Mouse (Mus musculus) CH12.LX (cell line): ENCODE results near the gene Ctnnd1. TPM values are rescaled to one million over a fixed set of nuclear protein-coding genes. Genes with fewer than 3 reads are reported as not detected.
A peak's percentile ranks its signal among the peaks of the same experiment; 100 is the strongest.

ENCODE experiments used
- DNase-seq: peaks from one replicate; pipeline ENCODE4 v3.0.0-alpha.2; 2013; ENCODE audit errors: extremely low read depth
- H3K27ac ChIP-seq: 2 replicates; pipeline ENCODE4 v1.5.1; 2012; ENCODE audit warnings: low read depth, mild to moderate bottlenecking, control low read depth, moderate library complexity; ENCODE audit not compliant: insufficient read depth
- H3K27me3 ChIP-seq: replicated peaks from 2 replicates; pipeline ENCODE3; 2012; ENCODE audit warnings: inconsistent platforms
- H3K36me3 ChIP-seq, 2 experiments: replicated peaks in 1 of 2; 2 replicates each; pipeline versions ENCODE3 to v1.6.1; 2012; ENCODE audit warnings: inconsistent platforms in 1 of 2, low read length in 1 of 2, mild to moderate bottlenecking in 1 of 2, mixed read lengths in 1 of 2, moderate library complexity in 1 of 2; ENCODE audit not compliant: control insufficient read depth in 1 of 2, insufficient read depth in 1 of 2
- H3K4me1 ChIP-seq, 2 experiments: 2 replicates each; pipeline ENCODE4 v1.6.1; 2012; ENCODE audit warnings: inconsistent platforms in 1 of 2, moderate library complexity in 1 of 2; ENCODE audit not compliant: insufficient read depth in 2 of 2, control insufficient read depth in 1 of 2
- H3K4me2 ChIP-seq: 2 replicates; pipeline ENCODE4 v1.6.1; 2012; ENCODE audit warnings: low read depth, mild to moderate bottlenecking, control low read depth; ENCODE audit not compliant: poor library complexity, insufficient read depth, severe bottlenecking
- H3K4me3 ChIP-seq, 3 experiments: fragments of 150-350 bp in 1 of 3; sonication (generic) in 1 of 3; replicated peaks in 1 of 3; 2 replicates each; pipeline versions ENCODE3 to v1.5.1; 2011 to 2012; ENCODE audit warnings: low read depth in 2 of 3, low read length in 2 of 3, mild to moderate bottlenecking in 2 of 3, moderate library complexity in 2 of 3, control low read depth in 1 of 3, improper control_type of control experiment in 1 of 3, inconsistent platforms in 1 of 3, mixed read lengths in 1 of 3; ENCODE audit not compliant: poor library complexity in 1 of 3
- H3K79me2 ChIP-seq: replicated peaks from 2 replicates; pipeline ENCODE4 v1.6.1; 2012; ENCODE audit warnings: mild to moderate bottlenecking, moderate library complexity; ENCODE audit not compliant: control insufficient read depth, poor library complexity, insufficient read depth, severe bottlenecking; ENCODE audit errors: extremely low read depth
- H3K9ac ChIP-seq: 2 replicates; pipeline ENCODE4 v1.6.1; 2012; ENCODE audit warnings: low read depth, mild to moderate bottlenecking, control low read depth, moderate library complexity; ENCODE audit not compliant: insufficient read depth
- H3K9me3 ChIP-seq: replicated peaks from 2 replicates; pipeline ENCODE3; 2012; ENCODE audit warnings: low read length, inconsistent platforms, mixed read lengths
- BHLHE40 ChIP-seq: IDR thresholded peaks from 2 replicates; pipeline ENCODE4 v1.6.1; 2011; ENCODE audit warnings: mild to moderate bottlenecking, low read depth, low read length, improper control_type of control experiment
- CTCF ChIP-seq, 2 experiments: IDR thresholded peaks in 1 of 2; conservative IDR thresholded peaks in 1 of 2; 2 replicates each; pipeline ENCODE4 v1.5.1; 2011 to 2012; ENCODE audit warnings: low read depth in 2 of 2, low read length in 2 of 2, improper control_type of control experiment in 1 of 2, inconsistent platforms in 1 of 2, mild to moderate bottlenecking in 1 of 2, moderate library complexity in 1 of 2
- ELF1 ChIP-seq: IDR thresholded peaks from 2 replicates; pipeline ENCODE4 v1.6.1; 2014; ENCODE audit warnings: low read depth, mild to moderate bottlenecking, inconsistent platforms, low read length, improper control_type of control experiment
- ETS1 ChIP-seq: conservative IDR thresholded peaks from 2 replicates; pipeline ENCODE4 v1.6.1; 2012; ENCODE audit warnings: low read depth, mild to moderate bottlenecking, inconsistent platforms, low read length, improper control_type of control experiment, moderate library complexity
- HCFC1 ChIP-seq: IDR thresholded peaks from 2 replicates; pipeline ENCODE4 v1.6.1; 2012; ENCODE audit warnings: low read depth, mild to moderate bottlenecking, inconsistent platforms, low read length, improper control_type of control experiment
- IRF4 ChIP-seq: IDR thresholded peaks from 2 replicates; pipeline ENCODE4 v1.6.1; 2014; ENCODE audit warnings: low read depth, mild to moderate bottlenecking, inconsistent platforms, low read length, improper control_type of control experiment
- JUN ChIP-seq: IDR thresholded peaks from 2 replicates; pipeline ENCODE4 v1.6.1; 2011; ENCODE audit warnings: low read depth, mild to moderate bottlenecking, low read length, improper control_type of control experiment, moderate library complexity; ENCODE audit not compliant: insufficient read depth
- KAT2A ChIP-seq: IDR thresholded peaks from 2 replicates; pipeline ENCODE4 v1.6.1; 2012; ENCODE audit warnings: low read length, improper control_type of control experiment, inconsistent platforms; ENCODE audit not compliant: insufficient replicate concordance
- MEF2A ChIP-seq: IDR thresholded peaks from 2 replicates; pipeline ENCODE4 v1.6.1; 2014; ENCODE audit warnings: low read depth, mild to moderate bottlenecking, inconsistent platforms, low read length, improper control_type of control experiment, borderline replicate concordance
- MXI1 ChIP-seq: IDR thresholded peaks from 2 replicates; pipeline ENCODE4 v1.6.1; 2011; ENCODE audit warnings: mild to moderate bottlenecking, low read depth, low read length, improper control_type of control experiment
- MYC ChIP-seq: IDR thresholded peaks from 2 replicates; pipeline ENCODE4 v1.6.1; 2011; ENCODE audit warnings: low read depth, mild to moderate bottlenecking, improper control_type of control experiment, low read length
- NELFE ChIP-seq: IDR thresholded peaks from 2 replicates; pipeline ENCODE4 v1.6.1; 2011; ENCODE audit warnings: low read depth, low read length, improper control_type of control experiment
- NRF1 ChIP-seq: IDR thresholded peaks from 2 replicates; pipeline ENCODE4 v1.6.1; 2014; ENCODE audit warnings: low read depth, mild to moderate bottlenecking, inconsistent platforms, low read length, improper control_type of control experiment, moderate library complexity
- PAX5 ChIP-seq: IDR thresholded peaks from 2 replicates; pipeline ENCODE4 v1.6.1; 2012; ENCODE audit warnings: low read length, inconsistent platforms, mixed read lengths
- POLR2A ChIP-seq: IDR thresholded peaks from 2 replicates; pipeline ENCODE4 v1.6.1; 2011; ENCODE audit warnings: low read depth, mild to moderate bottlenecking, improper control_type of control experiment, low read length
- POLR2AphosphoS2 ChIP-seq: IDR thresholded peaks from 2 replicates; pipeline ENCODE4 v1.6.1; 2011; ENCODE audit warnings: low read depth, low read length, improper control_type of control experiment
- RAD21 ChIP-seq: IDR thresholded peaks from 2 replicates; pipeline ENCODE4 v1.6.1; 2011; ENCODE audit warnings: low read depth, mild to moderate bottlenecking, low read length, improper control_type of control experiment, moderate library complexity
- RCOR1 ChIP-seq: conservative IDR thresholded peaks from 2 replicates; pipeline ENCODE4 v1.6.1; 2012; ENCODE audit warnings: low read depth, mild to moderate bottlenecking, inconsistent platforms, low read length, improper control_type of control experiment
- SMC3 ChIP-seq: IDR thresholded peaks from 2 replicates; pipeline ENCODE4 v1.6.1; 2011; ENCODE audit warnings: low read depth, low read length, improper control_type of control experiment
- UBTF ChIP-seq: IDR thresholded peaks from 2 replicates; pipeline ENCODE4 v1.6.1; 2012; ENCODE audit warnings: low read depth, mild to moderate bottlenecking, inconsistent platforms, low read length, improper control_type of control experiment, moderate library complexity
- ZC3H11A ChIP-seq: IDR thresholded peaks from 2 replicates; pipeline ENCODE4 v1.6.1; 2012; ENCODE audit warnings: low read depth, mild to moderate bottlenecking, inconsistent platforms, low read length, improper control_type of control experiment
- ZKSCAN1 ChIP-seq: IDR thresholded peaks from 2 replicates; pipeline ENCODE4 v1.6.1; 2012; ENCODE audit warnings: low read depth, inconsistent platforms, low read length, improper control_type of control experiment, borderline replicate concordance
- ZMIZ1 ChIP-seq: IDR thresholded peaks from 2 replicates; pipeline ENCODE4 v1.6.1; 2012; ENCODE audit warnings: low read depth, mild to moderate bottlenecking, inconsistent platforms, low read length, improper control_type of control experiment
- ZNF384 ChIP-seq: IDR thresholded peaks from 2 replicates; pipeline ENCODE4 v1.6.1; 2012; ENCODE audit warnings: low read depth, low read length, improper control_type of control experiment, inconsistent platforms
- dilution Hi-C: fragments of 300-500 bp; cut with MboI; formaldehyde crosslinking; loops from 2 replicates; pipeline ENCODE4 v1.14.3; 2020; ENCODE audit warnings: low sequenced_read_pairs; ENCODE audit not compliant: extremely low pct_unique_long_range_greater_than_20kb, extremely low pct_ligation_motif_present
- in situ Hi-C: fragments of 300-500 bp; cut with MboI; formaldehyde crosslinking; loops from 3 replicates; pipeline ENCODE4 v1.14.3; 2019; ENCODE audit warnings: low sequenced_read_pairs, low pct_ligation_motif_present, low pct_unique_long_range_greater_than_20kb, mixed read lengths
- polyA plus RNA-seq: library from polyadenylated mRNA; unstranded; fragments of >175 nt; gene quantifications from 2 replicates; pipeline ENCODE4 v1.2.1, GENCODE M21; 2012; ENCODE audit warnings: low read depth; ENCODE audit not compliant: insufficient read length
- total RNA-seq, 2 experiments: library from RNA; depleted of rRNA; stranded (reverse); fragments of 300-350 nt in 1 of 2; fragments of >200 nt in 1 of 2; gene quantifications; 2 replicates each; pipeline ENCODE4 v1.2.3; 2012 to 2014

The Ctnnd1 gene
- total and polyA plus RNA-seq, 3 experiments, result 0.38 to 2.8 (median 1.2) TPM

DNA sequence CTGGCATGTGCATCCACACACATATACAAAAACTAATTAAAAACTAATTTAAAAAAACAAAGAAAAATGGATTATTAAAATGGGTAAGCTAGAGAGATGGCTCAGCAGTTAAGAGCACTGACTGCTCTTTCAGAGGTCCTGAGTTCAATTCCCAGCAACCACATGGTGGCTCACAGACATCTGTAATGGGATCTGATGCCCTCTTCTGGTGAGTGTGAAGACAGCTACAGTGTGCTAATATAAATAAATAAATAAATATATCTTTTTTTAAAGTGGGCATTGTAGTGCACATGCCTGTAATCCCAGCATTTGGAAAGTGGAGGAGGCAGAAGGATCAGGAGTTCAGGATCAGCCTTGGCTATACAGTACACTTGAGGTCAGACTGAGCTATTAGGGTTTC lies 2.8 kb upstream of the Ctnnd1 start:
- H3K27ac ChIP-seq, result no peak overlapping the region
- TF ChIP-seq POLR2AphosphoS2 (no peak), MXI1 (no peak), RAD21 (peak; percentile 1; the same call in 1 of the 2 replicates), CTCF (conservative IDR thresholded peaks at IDR 0.05 in 1 of 2, IDR thresholded peaks at IDR 0.05 in 1 of 2; ENCODE audit: low read depth in 2 of 2, low read length in 2 of 2) (peak in 1 of 2 experiments; percentile 51; a peak in 2 of 4 replicates), MYC (peak; percentile 52; the same call in 1 of the 2 replicates)
- H3K4me2 ChIP-seq, result no peak overlapping the region
- H3K9ac ChIP-seq, result no peak overlapping the region
- no peak for DNase-seq
- H3K36me3 ChIP-seq, result no peaks in the 10 kb centered on the region
- in situ Hi-C loops (loop anchor here (5.0 to 25.0 kb wide), 2 partner anchors 36 to 191 kb away; no protein-coding TSS in a partner anchor), dilution Hi-C loops (no loop called here)
- no peaks in the 10 kb centered on the region for H3K27me3 ChIP-seq
- H3K9me3 ChIP-seq, result no peaks in the 10 kb centered on the region
- peaks cover 0 to 9% of the 10 kb centered on the region in 2 experiments; a peak in 2 of 4 replicates for H3K4me1 ChIP-seq
- no peak overlapping the region for H3K4me3 ChIP-seq
- H3K79me2 ChIP-seq, result no peaks in the 10 kb centered on the region; the same call in 1 of the 2 replicates

DNA sequence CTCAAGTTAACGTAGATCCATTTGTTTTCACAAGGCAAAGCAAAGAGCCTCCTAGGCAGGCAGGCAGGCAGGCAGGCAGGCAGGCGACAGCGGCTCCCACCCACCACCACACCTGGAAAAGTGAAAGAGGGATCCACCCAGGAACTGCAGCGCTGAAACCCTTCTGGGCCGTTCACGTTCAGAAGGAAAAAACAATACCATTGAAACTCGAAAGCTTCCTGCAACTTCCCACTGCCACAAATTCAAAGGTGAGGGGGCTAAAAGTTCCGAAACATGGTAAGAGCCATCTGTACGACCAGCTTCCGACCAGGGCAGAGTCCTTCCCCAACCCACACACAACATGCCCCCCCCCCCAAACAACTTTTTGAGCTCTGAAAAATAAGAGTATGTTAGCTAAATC lies 891 bp downstream of the Ctnnd1 start:
- Histone ChIP-seq H3K36me3 (no peaks in the 10 kb centered on the region), H3K9me3 (no peaks in the 10 kb centered on the region), H3K27me3 (no peaks in the 10 kb centered on the region), H3K27ac (no peak overlapping the region)
- dilution Hi-C loops (no loop called here), in situ Hi-C loops (loop anchor here (5.0 to 25.0 kb wide), 2 partner anchors 32 to 187 kb away; no protein-coding TSS in a partner anchor)
- DNase-seq, result no peak
- TF ChIP-seq MXI1 (no peak), BHLHE40 (no peak), MEF2A (no peak), ZMIZ1 (no peak), HCFC1 (no peak), ZKSCAN1 (no peak), NRF1 (no peak), NELFE (no peak), POLR2A (no peak), ETS1 (no peak), ZC3H11A (no peak), ELF1 (no peak), ZNF384 (no peak), SMC3 (no peak), RCOR1 (no peak), IRF4 (no peak), PAX5 (no peak), JUN (no peak), KAT2A (no peak), UBTF (no peak)
- TF ChIP-seq, all 38 proteins: peak for 0
- Histone ChIP-seq H3K9ac (no peak overlapping the region), H3K79me2 (peaks cover 2% of the 10 kb centered on the region; the same call in 1 of the 2 replicates), H3K4me1 (no peaks in the 10 kb centered on the region), H3K4me2 (peak overlapping the region; percentile 16), H3K4me3 (peak overlapping the region in 2 of 3 experiments; percentile 48 to 57)
